Mouse (Mus musculus): ENCODE measurements around the gene Defb10.
"Not testable (repeated sequence)": the region's sequence is repeated elsewhere in the genome, so short reads cannot be mapped to it uniquely, and the experiment has no call there.

The Defb10 gene

GRCm38 (mm10) chr8:21858586-21858985 is at the start of gene Defb10:
TSS of gene Defb10 (plus strand) at chr8:21858901.
- not testable (repeated sequence) for DNase-seq (ENCODE audit: low spot score in 2 of 2)

DNA sequence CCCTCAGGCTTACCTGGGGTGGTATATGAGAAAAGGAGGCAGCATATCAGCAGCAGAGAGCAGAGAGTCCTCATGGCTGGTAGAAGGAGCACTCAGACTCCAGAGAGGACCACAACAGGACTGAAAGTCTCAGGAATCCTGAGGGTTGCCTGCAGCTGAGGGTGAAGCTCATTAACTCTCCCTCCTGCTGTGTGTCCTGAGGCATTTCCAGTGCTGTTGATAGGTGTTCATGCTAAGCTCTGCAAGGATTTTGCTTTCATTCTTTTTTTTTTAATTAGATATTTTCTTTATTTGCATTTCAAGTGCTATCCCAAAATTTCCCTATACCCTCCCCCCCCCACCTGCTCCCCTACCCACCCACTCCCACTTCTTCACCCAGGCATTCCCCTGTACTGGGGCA is 26.6 kb downstream of the Defb10 start, which contains the start of gene Defb9:
Defb9 (minus strand) TSS at position 101 of the 400 bp plus-strand sequence.
- DNase-seq (ENCODE audit: low spot score in 2 of 2): not testable (repeated sequence)

DNA sequence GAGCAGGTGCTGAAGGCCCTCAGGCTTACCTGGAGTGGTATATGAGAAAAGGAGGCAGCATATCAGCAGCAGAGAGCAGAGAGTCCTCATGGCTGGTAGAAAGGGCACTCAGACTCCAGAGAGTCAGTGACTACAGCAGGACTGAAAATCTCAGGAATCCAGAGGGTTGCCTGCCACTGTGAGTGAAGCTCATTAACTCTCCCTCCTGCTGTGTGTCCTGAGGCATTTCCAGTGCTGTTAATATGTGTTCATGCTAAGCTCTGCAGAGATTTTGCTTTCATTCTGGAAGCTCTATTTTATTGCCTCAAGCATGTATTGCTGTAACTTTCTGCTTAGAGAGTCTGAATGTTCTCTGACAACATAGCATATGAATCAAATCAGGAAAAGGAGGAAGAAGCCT is 47.6 kb downstream of the Defb10 start, which contains the start of gene Defb11:
Defb11 (minus strand) TSS at position 123 of the 400 bp plus-strand sequence.
- DNase-seq (ENCODE audit: low spot score in 2 of 2): not testable (repeated sequence)

All from cerebellum, postnatal 4 days (tissue).